Mouse (Mus musculus) telencephalon, adult 2 months (tissue): ENCODE data around the gene Dnajc1.

Experiments used
- DNase-seq: peaks from one replicate; pipeline ENCODE4 v3.0.0-alpha.2; 2011; ENCODE audit warnings: low read depth, low spot score

Gene Dnajc1

GRCm38 (mm10) chr2:18392331-18393021 lies at the start of gene Dnajc1:
TSS of gene Dnajc1 (minus strand) at chr2:18392830.
- peak; percentile 93 for DNase-seq

- no peak for DNase-seq
These were observed 49.2 kb upstream of the Dnajc1 start for GRCm38 (mm10) chr2:18441871-18442270.

- no peak for DNase-seq
These were observed 22.6 kb upstream of the Dnajc1 start for GRCm38 (mm10) chr2:18415242-18415641.

- no peak for DNase-seq
These were observed 11.0 kb upstream of the Dnajc1 start for GRCm38 (mm10) chr2:18403679-18404078.

GRCm38 (mm10) chr2:18401771-18402170 lies 9.1 kb upstream of the Dnajc1 start:
- DNase-seq: no peak

GRCm38 (mm10) chr2:18393022-18393519 lies 441 bp upstream of the Dnajc1 start:
- DNase-seq: no peak

GRCm38 (mm10) chr2:18391861-18392260 lies 769 bp downstream of the Dnajc1 start:
- peak; percentile 52 for DNase-seq

- peak; percentile 21 for DNase-seq
These were observed 3.0 kb downstream of the Dnajc1 start for GRCm38 (mm10) chr2:18389631-18390030.

- no peak for DNase-seq
These were observed 11.0 kb downstream of the Dnajc1 start for GRCm38 (mm10) chr2:18381662-18382061.

- no peak for DNase-seq
These were observed 20.0 kb downstream of the Dnajc1 start for GRCm38 (mm10) chr2:18372400-18373182.

- no peak for DNase-seq
These were observed 21.7 kb downstream of the Dnajc1 start for GRCm38 (mm10) chr2:18370794-18371498.

- DNase-seq: no peak
These were observed 28.2 kb downstream of the Dnajc1 start for GRCm38 (mm10) chr2:18364402-18364801.

GRCm38 (mm10) chr2:18355293-18355692 lies 37.3 kb downstream of the Dnajc1 start:
- DNase-seq: peak; percentile 17

- DNase-seq: no peak
These were observed 40.0 kb downstream of the Dnajc1 start for GRCm38 (mm10) chr2:18352620-18353019.

- DNase-seq: peak; percentile 27
These were observed 49.2 kb downstream of the Dnajc1 start for GRCm38 (mm10) chr2:18343464-18343863.

- no peak for DNase-seq
These were observed 74.0 kb downstream of the Dnajc1 start for GRCm38 (mm10) chr2:18318671-18319070.

GRCm38 (mm10) chr2:18317503-18318281 lies 74.9 kb downstream of the Dnajc1 start:
- DNase-seq: no peak

GRCm38 (mm10) chr2:18316909-18317308 lies 75.7 kb downstream of the Dnajc1 start:
- DNase-seq: no peak

GRCm38 (mm10) chr2:18310261-18311104 lies 82.1 kb downstream of the Dnajc1 start:
- DNase-seq: no peak
